In genomic region chr10:7925481-7925880, GRCm38 (mm10) we compare ENCODE assay signal across 22 mouse cellular contexts. TPM values are rescaled to one million over a fixed set of nuclear protein-coding genes. Genes with fewer than 3 reads are reported as not detected.
DNase-seq lines count a peak whose midpoint lies in the region; ATAC-seq and TF ChIP-seq lines count a peak whose summit lies in the region.
"Had no signal": no experiment of that assay in that cellular context is flagged by ENCODE, and none has a peak within 500 bp of the region (broad histone marks: within the 10 kb centered on the region; RNA-seq: fewer than 3 reads in every experiment).

No protein-coding gene starts in this region.

- no peak for ATAC-seq in embryonic facial prominence, embryonic 11.5 days (replicated peaks; ENCODE audit: insufficient number of reproducible peaks, low FRiP score, low TSS enrichment, low read depth)
- ATAC-seq in lung, embryonic 16.5 days (ENCODE audit: low read depth): peak; percentile 36; the same call in 1 of the 2 replicates
- ATAC-seq: CD4-positive, CD25-positive, alpha-beta regulatory T cell, adult 4 months; forebrain, embryonic 15.5 days; intestine, embryonic 15.5 days; Patski had no signal

- H3K9ac ChIP-seq in embryonic facial prominence, embryonic 11.5 days (replicated peaks; ENCODE audit: low read length): no peak overlapping the region
- H3K9ac ChIP-seq in lung, embryonic 16.5 days (ENCODE audit: low read length): no peak overlapping the region
- H3K9ac ChIP-seq: forebrain, embryonic 15.5 days; heart, embryonic 15.5 days; hindbrain, embryonic 13.5 days; intestine, embryonic 15.5 days had no signal

- DNase-seq in embryonic facial prominence, embryonic 11.5 days (ENCODE audit: low spot score): peak; percentile 9
- DNase-seq in embryonic facial prominence, embryonic 10.5 days (ENCODE audit: low spot score): no peak
- no peak for DNase-seq in lung, postnatal 36 days
- DNase-seq in ES-CJ7 (ENCODE audit: low read depth, low spot score): peak; percentile 29
- DNase-seq in brain, embryonic 14.5 days (ENCODE audit: low read depth): peak; percentile 23
- no peak for DNase-seq in gastrocnemius, adult 2 months
- DNase-seq: adrenal gland, postnatal 10 days; B cell, adult 2 months; cerebellum, adult 18-20 months; cerebellum, adult 9-11 months; cerebellum, postnatal 36 days; gastrocnemius, postnatal 36 days; heart, adult 2 months; heart, postnatal 14 days had no signal

- no peaks in the 10 kb centered on the region for H3K9me3 ChIP-seq in embryonic facial prominence, embryonic 11.5 days (replicated peaks; ENCODE audit: control insufficient read depth, low read length)
- no peaks in the 10 kb centered on the region for H3K9me3 ChIP-seq in embryonic facial prominence, embryonic 10.5 days
- no peaks in the 10 kb centered on the region for H3K9me3 ChIP-seq in lung, embryonic 16.5 days (ENCODE audit: control insufficient read depth, low read length)
- H3K9me3 ChIP-seq: forebrain, embryonic 15.5 days; heart, embryonic 15.5 days; hindbrain, embryonic 13.5 days; intestine, embryonic 15.5 days had no signal

- TF ChIP-seq CTCF in brain, embryonic 14.5 days (IDR thresholded peaks at IDR 0.05; ENCODE audit: borderline replicate concordance, extremely low read depth, insufficient read depth, insufficient read length): no peak
- no peak for TF ChIP-seq CTCF in gastrocnemius, adult 2 months (IDR thresholded peaks at IDR 0.05)

- H3K36me3 ChIP-seq in embryonic facial prominence, embryonic 11.5 days (replicated peaks; ENCODE audit: control insufficient read depth, insufficient read depth, low read depth, low read length): no peaks in the 10 kb centered on the region
- peaks cover 42% of the 10 kb centered on the region for H3K36me3 ChIP-seq in embryonic facial prominence, embryonic 10.5 days (replicated peaks)
- H3K36me3 ChIP-seq in lung, embryonic 16.5 days (ENCODE audit: control insufficient read depth, insufficient read depth, low read length): peaks cover 18% of the 10 kb centered on the region; the same call in 1 of the 2 replicates

- no peaks in the 10 kb centered on the region for H3K4me1 ChIP-seq in embryonic facial prominence, embryonic 11.5 days (ENCODE audit: control insufficient read depth, insufficient read depth, low read length)
- no peaks in the 10 kb centered on the region for H3K4me1 ChIP-seq in embryonic facial prominence, embryonic 10.5 days
- H3K4me1 ChIP-seq in lung, embryonic 16.5 days (replicated peaks; ENCODE audit: control insufficient read depth, insufficient read depth, low read length): no peaks in the 10 kb centered on the region
- H3K4me1 ChIP-seq: forebrain, embryonic 15.5 days; hindbrain, embryonic 13.5 days; intestine, embryonic 15.5 days had no signal

- intact Hi-C loops in gastrocnemius, adult 2 months (cut with DNase I): no loop called here

- WGBS in embryonic facial prominence, embryonic 11.5 days: 79% methylated on average over 11 of the region's 11 CpGs
- 75% methylated on average over 11 of the region's 11 CpGs for WGBS in embryonic facial prominence, embryonic 10.5 days
- WGBS in lung, embryonic 16.5 days: 47% methylated on average over 11 of the region's 11 CpGs

- TF ChIP-seq POLR2A in brain, embryonic 14.5 days (IDR thresholded peaks at IDR 0.05; ENCODE audit: borderline replicate concordance, extremely low read depth, insufficient read depth, insufficient read length, poor library complexity, severe bottlenecking): no peak

- no peak overlapping the region for H3K27ac ChIP-seq in embryonic facial prominence, embryonic 11.5 days (replicated peaks; ENCODE audit: low read depth, low read length)
- no peak overlapping the region for H3K27ac ChIP-seq in embryonic facial prominence, embryonic 10.5 days (replicated peaks)
- H3K27ac ChIP-seq in lung, embryonic 16.5 days (ENCODE audit: low read length): no peak overlapping the region
- no peak overlapping the region for H3K27ac ChIP-seq in gastrocnemius, adult 2 months
- H3K27ac ChIP-seq: forebrain, embryonic 15.5 days; heart, adult 2 months; heart, embryonic 15.5 days; hindbrain, embryonic 13.5 days; intestine, embryonic 15.5 days had no signal

- no peak overlapping the region for H3K4me3 ChIP-seq in embryonic facial prominence, embryonic 11.5 days (ENCODE audit: low read depth, low read length)
- H3K4me3 ChIP-seq in embryonic facial prominence, embryonic 10.5 days: no peak overlapping the region
- H3K4me3 ChIP-seq in lung, embryonic 16.5 days (ENCODE audit: low read length): no peak overlapping the region
- H3K4me3 ChIP-seq in gastrocnemius, adult 2 months: no peak overlapping the region
- H3K4me3 ChIP-seq: forebrain, embryonic 15.5 days; heart, adult 2 months; heart, embryonic 15.5 days; hindbrain, embryonic 13.5 days; intestine, embryonic 15.5 days had no signal

- H3K27me3 ChIP-seq in embryonic facial prominence, embryonic 11.5 days (ENCODE audit: control insufficient read depth, insufficient read depth, low read length): no peaks in the 10 kb centered on the region
- H3K27me3 ChIP-seq in embryonic facial prominence, embryonic 10.5 days (replicated peaks; ENCODE audit: low read depth, poor library complexity, severe bottlenecking): no peaks in the 10 kb centered on the region
- no peaks in the 10 kb centered on the region for H3K27me3 ChIP-seq in lung, embryonic 16.5 days (ENCODE audit: control insufficient read depth, insufficient read depth, low read depth, low read length)
- H3K27me3 ChIP-seq: forebrain, embryonic 15.5 days; heart, embryonic 15.5 days; hindbrain, embryonic 13.5 days; intestine, embryonic 15.5 days; Patski had no signal

- H3K4me2 ChIP-seq in embryonic facial prominence, embryonic 11.5 days (ENCODE audit: low read depth, low read length): no peak overlapping the region
- H3K4me2 ChIP-seq in lung, embryonic 16.5 days (ENCODE audit: low read depth, low read length): no peak overlapping the region
- H3K4me2 ChIP-seq: forebrain, embryonic 15.5 days; heart, embryonic 11.5 days; heart, embryonic 15.5 days; hindbrain, embryonic 13.5 days; intestine, embryonic 15.5 days had no signal

RNA-seq across cellular contexts. Expression of gene Tab2, which starts 30.5 kb away (rescaled TPM):
- polyA plus RNA-seq in embryonic facial prominence, embryonic 11.5 days (2014; fragmentation: Nextera tagmentation; extraction: Ambion mirVana): 28.8 and 30.0 TPM in 2 replicates
- 15.9 and 17.8 TPM in 2 replicates for polyA plus RNA-seq in embryonic facial prominence, embryonic 10.5 days (2016; fragmentation: Nextera tagmentation; extraction: Ambion mirVana)
- 17.3 and 18.5 TPM in 2 replicates for polyA plus RNA-seq in lung, embryonic 16.5 days (2015; fragmentation: Nextera tagmentation; extraction: Ambion mirVana)
- polyA plus RNA-seq in brain, embryonic 14.5 days (2012; rRNA removed): 41.6 and 61.3 TPM in 2 replicates
- total RNA-seq in gastrocnemius, adult 2 months (2021): 100 to 1,000 TPM in 1 of 2 experiments, 10 to 100 TPM in 1; 96.2 to 100 TPM

Comparison
In these comparisons a context has a peak if more than half of its experiments do, and no peak if none do; other contexts are left out.
1. DNase-seq: peak in embryonic facial prominence, embryonic 11.5 days (single experiment), ES-CJ7 (single experiment) and brain, embryonic 14.5 days (single experiment); none in embryonic facial prominence, embryonic 10.5 days (single experiment), lung, postnatal 36 days (single experiment) and gastrocnemius, adult 2 months (single experiment).